Mouse (Mus musculus) intestine, embryonic 14.5 days (tissue): ENCODE data around the gene Blnk. TPM values are rescaled to one million over a fixed set of nuclear protein-coding genes. Genes with fewer than 3 reads are reported as not detected.

Source experiments
- ATAC-seq: fragments of 200-750 bp; cut with Nextera tagmentation; replicated peaks from 2 replicates; pipeline ENCODE4 v1.8.0; 2017; ENCODE audit warnings: low read depth, moderate number of reproducible peaks, moderate TSS enrichment, moderate library complexity; ENCODE audit not compliant: low FRiP score, low TSS enrichment
- DNase-seq: peaks from one replicate; pipeline ENCODE4 v3.0.0-alpha.2; 2018; ENCODE audit warnings: low spot score
- H3K27ac ChIP-seq: fragments of 300-500 bp; sonication (generic); 2 replicates; pipeline ENCODE4 v1.5.1; 2014; ENCODE audit warnings: low read depth, mild to moderate bottlenecking, control low read depth
- H3K27me3 ChIP-seq: fragments of 300-500 bp; sonication (generic); replicated peaks from 2 replicates; pipeline ENCODE4 v1.6.1; 2014; ENCODE audit warnings: low read length, control low read depth; ENCODE audit not compliant: control insufficient read depth, insufficient read depth
- H3K36me3 ChIP-seq: fragments of 300-500 bp; sonication (generic); 2 replicates; pipeline ENCODE4 v1.6.1; 2014; ENCODE audit warnings: low read length, control low read depth; ENCODE audit not compliant: control insufficient read depth, insufficient read depth
- H3K4me1 ChIP-seq: fragments of 300-500 bp; sonication (generic); replicated peaks from 2 replicates; pipeline ENCODE4 v1.6.1; 2014; ENCODE audit warnings: low read length, control low read depth, mixed read lengths; ENCODE audit not compliant: control insufficient read depth, insufficient read depth
- H3K4me2 ChIP-seq: fragments of 300-500 bp; sonication (generic); 2 replicates; pipeline ENCODE4 v1.6.1; 2014; ENCODE audit warnings: low read length
- H3K4me3 ChIP-seq: fragments of 300-500 bp; sonication (generic); 2 replicates; pipeline ENCODE4 v1.5.1; 2014; ENCODE audit warnings: low read depth, low read length, control low read depth, mixed read lengths
- H3K9ac ChIP-seq: fragments of 300-500 bp; sonication (generic); 2 replicates; pipeline ENCODE4 v1.6.1; 2014; ENCODE audit warnings: mild to moderate bottlenecking, low read length
- H3K9me3 ChIP-seq: fragments of 300-500 bp; sonication (generic); 2 replicates; pipeline ENCODE4 v1.6.1; 2016; ENCODE audit warnings: low read length, control low read depth; ENCODE audit not compliant: control insufficient read depth
- WGBS: fragments of 180-500 bp; shearing (Covaris S2); extraction: QIAGEN DNeasy Blood & Tissue Kit; methylation state at CpG from one replicate; pipeline ENCODE4 v1.1.7; 2014; 5-methylcytosine and 5-hydroxymethylcytosine counted together
- polyA plus RNA-seq: library from polyadenylated mRNA; unstranded; fragments of >200 nt; fragmentation: Nextera tagmentation; extraction: Ambion mirVana; gene quantifications from 2 replicates; pipeline ENCODE4 v1.2.1, GENCODE M21; 2014

The Blnk gene
- polyA plus RNA-seq = 17.8 and 21.5 TPM in 2 replicates

DNA sequence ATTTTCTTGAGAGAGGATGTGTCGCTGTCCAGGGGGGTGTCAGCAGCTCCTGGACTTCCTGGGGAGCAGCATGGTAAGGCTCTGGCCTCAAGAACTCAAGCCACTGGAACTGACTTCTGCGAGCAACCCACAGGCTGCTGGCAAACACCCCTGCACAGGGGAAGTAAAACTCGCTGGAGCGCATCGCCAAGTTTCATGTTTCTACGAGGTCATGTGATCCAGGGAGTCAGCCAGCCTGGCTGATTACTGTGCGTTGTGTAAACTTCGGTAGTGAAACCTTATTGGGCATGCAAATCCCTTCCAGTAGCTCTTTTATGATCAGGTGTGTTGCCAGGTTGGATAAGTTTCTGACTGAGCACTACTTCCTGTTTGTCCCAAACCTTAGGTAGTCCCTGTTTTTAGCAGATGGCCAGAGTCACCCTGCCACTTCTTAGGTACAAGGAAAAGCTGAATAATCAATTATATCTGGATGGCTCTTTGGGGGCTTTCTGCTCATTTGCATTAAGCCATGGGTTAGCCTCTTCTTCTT lies at the start of gene Blnk:
Blnk (minus strand) TSS at position 479 of the 529 bp plus-strand sequence.
- Histone ChIP-seq H3K9ac (no peak within 1 kb of the TSS), H3K27me3 (no peaks in the 10 kb centered on the region), H3K9me3 (no peaks in the 10 kb centered on the region), H3K36me3 (no peaks in the 10 kb centered on the region), H3K4me3 (0 out of 2 replicates have a peak within 1 kb of the TSS, but pooled peaks have one; percentile 10), H3K27ac (peak within 1 kb of the TSS; percentile 73), H3K4me2 (peak within 1 kb of the TSS; percentile 36), H3K4me1 (0 out of 2 replicates have a peak, but pooled peaks cover 5% of the 10 kb centered on the region)
- DNase-seq (peak; percentile 63), ATAC-seq (peak; percentile 75)
- 34% methylated on average over 8 of the region's 8 CpGs for WGBS

DNA sequence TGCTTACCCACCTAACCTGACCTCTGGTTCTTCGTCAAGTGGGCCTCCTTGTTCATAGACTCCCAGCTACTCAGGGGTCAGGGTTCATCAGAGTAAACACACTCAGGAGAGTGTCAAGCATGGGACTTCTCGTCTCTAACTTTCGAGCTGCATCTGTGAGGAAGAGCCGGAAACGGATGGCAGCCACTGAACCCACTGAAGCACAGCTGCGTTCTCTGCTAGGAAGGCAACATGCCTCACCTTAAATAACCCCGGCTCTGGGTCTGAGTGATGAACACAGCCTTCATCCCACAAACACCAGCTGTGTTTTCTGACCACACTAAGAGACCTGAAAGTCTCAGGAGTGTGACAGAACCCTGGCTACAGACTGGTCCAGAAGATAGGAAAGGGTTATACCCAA lies 44.8 kb upstream of the Blnk start:
- Histone ChIP-seq H3K36me3 (no peaks in the 10 kb centered on the region), H3K27ac (no peak overlapping the region), H3K9me3 (no peaks in the 10 kb centered on the region), H3K4me1 (no peaks in the 10 kb centered on the region), H3K4me3 (no peak overlapping the region), H3K27me3 (no peaks in the 10 kb centered on the region; the same call in 1 of the 2 replicates), H3K4me2 (no peak overlapping the region), H3K9ac (no peak overlapping the region)
- 66% methylated on average over 7 of the region's 7 CpGs for WGBS
- DNase-seq = no peak
- no peak for ATAC-seq

DNA sequence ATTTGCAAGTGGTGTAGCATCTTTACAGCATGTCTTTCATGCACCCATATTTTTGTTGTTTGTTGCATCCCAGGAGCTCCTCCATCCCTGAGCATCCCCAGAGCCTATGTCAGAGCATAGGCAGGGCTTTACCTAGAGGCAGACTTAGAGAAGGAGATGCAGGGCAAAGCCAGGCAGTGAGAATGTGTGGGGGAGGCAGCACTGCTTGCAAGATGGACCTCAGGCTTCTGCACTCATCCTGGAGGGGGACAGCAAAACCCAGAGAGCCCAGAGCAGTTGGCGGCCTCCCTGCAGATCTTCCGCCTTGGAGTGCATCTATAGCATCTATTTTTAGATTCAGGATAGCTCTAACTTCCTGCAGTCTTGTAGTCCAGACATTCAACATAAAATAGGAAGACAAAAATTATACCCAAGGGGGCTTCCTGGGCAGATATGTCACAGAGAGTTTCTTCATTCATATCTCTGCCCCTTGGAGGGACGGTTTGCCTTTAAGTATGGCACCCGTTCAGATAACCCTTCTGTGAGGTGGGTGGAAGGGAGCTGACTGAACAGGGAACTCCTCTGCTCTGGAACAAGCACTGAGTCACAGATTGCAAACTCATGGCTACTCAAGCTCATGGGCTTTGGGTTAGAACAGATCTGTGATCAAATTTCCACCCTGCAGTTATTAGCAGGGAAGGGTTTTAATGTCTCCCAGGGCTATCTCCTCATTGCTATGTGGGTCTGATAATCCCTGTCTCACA lies 41.6 kb upstream of the Blnk start:
- H3K27ac ChIP-seq = no peak overlapping the region
- no peaks in the 10 kb centered on the region for H3K36me3 ChIP-seq
- no peak for ATAC-seq
- 63% methylated on average over 4 of the region's 4 CpGs for WGBS
- H3K4me1 ChIP-seq = no peaks in the 10 kb centered on the region
- no peak overlapping the region for H3K9ac ChIP-seq
- no peak overlapping the region for H3K4me2 ChIP-seq
- no peak overlapping the region for H3K4me3 ChIP-seq
- DNase-seq = no peak
- H3K27me3 ChIP-seq = no peaks in the 10 kb centered on the region; the same call in 1 of the 2 replicates
- H3K9me3 ChIP-seq = no peaks in the 10 kb centered on the region

DNA sequence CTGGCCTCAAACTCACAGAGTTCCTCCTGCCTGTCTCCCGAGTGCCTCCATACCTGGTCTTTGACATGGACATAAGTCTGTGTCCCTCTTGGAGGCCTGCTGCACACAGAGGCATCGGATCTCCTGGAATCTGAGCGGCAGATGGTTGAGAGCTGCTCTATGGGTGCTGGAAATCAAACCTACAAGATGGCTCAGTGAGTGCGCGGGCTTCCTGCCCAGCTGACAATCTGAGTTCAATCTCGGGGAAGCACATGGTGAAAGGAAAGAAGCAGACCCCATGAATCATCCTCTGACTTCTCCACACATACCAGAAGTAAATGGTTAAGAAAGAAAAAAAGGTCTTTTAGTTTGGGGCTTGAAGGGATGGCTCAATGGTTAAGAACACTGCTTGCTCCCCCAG lies 37.5 kb upstream of the Blnk start:
- Histone ChIP-seq H3K4me1 (no peaks in the 10 kb centered on the region), H3K27me3 (no peaks in the 10 kb centered on the region; the same call in 1 of the 2 replicates), H3K27ac (no peak overlapping the region), H3K36me3 (no peaks in the 10 kb centered on the region), H3K9me3 (no peaks in the 10 kb centered on the region), H3K9ac (no peak overlapping the region), H3K4me3 (no peak overlapping the region), H3K4me2 (no peak overlapping the region)
- ATAC-seq (no peak), DNase-seq (no peak)
- WGBS = 77% methylated on average over 6 of the region's 6 CpGs

DNA sequence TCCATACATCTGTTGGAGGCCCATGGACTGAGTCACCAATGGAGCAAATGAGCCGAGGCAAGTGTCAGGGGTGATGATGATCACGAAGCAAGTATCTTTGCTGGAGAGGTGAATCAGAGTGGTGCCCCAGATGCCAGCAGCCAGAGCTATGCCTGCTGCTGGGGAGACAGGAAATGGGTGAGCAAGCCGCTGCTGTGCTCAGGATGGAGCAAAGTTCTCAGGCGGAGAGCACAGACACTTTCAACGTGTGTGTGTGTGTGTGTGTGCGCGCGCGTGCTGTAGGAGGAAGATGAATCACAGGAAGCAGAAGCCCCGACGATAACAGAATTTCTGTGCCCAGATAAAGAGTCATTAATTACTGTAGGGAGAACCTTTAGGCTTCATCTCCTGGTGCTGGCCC lies 36.7 kb upstream of the Blnk start:
- Histone ChIP-seq H3K4me3 (no peak overlapping the region), H3K4me2 (no peak overlapping the region), H3K9me3 (no peaks in the 10 kb centered on the region), H3K9ac (no peak overlapping the region), H3K27ac (no peak overlapping the region), H3K4me1 (no peaks in the 10 kb centered on the region), H3K27me3 (no peaks in the 10 kb centered on the region), H3K36me3 (no peaks in the 10 kb centered on the region)
- ATAC-seq (no peak), DNase-seq (no peak)
- 56% methylated on average over 11 of the region's 11 CpGs for WGBS

DNA sequence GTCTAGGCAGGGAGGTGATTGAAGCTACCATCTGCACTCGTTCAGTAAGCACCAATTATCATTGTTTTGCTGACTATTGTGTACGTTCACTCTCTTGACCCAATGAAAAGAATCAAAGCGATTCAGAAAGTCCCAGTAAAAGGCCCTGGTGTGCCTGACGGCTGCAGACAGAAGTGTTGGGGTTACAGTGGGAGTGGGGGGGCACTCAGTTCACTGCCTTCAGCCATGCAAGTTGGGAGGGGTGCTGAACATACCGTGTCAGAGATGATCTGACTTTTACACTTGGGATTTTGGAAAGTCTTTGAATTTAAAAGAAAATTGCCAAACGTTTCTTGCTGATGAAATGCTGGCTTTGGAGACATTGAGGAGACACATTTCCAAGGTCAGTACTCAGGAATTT lies 35.8 kb upstream of the Blnk start:
- Histone ChIP-seq H3K27ac (no peak overlapping the region), H3K9ac (no peak overlapping the region), H3K27me3 (no peaks in the 10 kb centered on the region), H3K4me2 (no peak overlapping the region), H3K4me1 (no peaks in the 10 kb centered on the region), H3K9me3 (no peaks in the 10 kb centered on the region), H3K4me3 (no peak overlapping the region), H3K36me3 (no peaks in the 10 kb centered on the region)
- DNase-seq (no peak), ATAC-seq (no peak)
- 73% methylated on average over 6 of the region's 6 CpGs for WGBS

DNA sequence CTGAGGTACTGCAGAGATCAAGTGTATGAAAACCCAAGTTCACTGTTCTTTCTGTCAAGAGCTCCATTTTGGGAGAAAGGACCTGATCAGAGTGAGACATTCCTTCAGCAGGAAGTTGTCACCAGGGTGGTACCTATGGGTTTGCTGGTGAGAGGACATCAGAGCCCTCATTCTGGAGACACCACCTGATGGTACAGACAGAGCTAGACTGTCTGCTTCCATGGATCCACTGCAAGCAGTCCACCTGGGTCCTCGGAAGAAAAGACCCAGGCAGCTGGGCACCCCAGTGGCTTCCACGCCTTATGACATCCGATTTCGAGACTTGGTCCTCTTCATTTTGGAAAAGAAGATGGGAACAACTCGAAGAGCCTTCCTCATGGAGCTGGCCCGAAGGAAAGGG lies 34.9 kb upstream of the Blnk start, which contains the start of gene Dntt:
Dntt (plus strand) TSS at position 57 of the 400 bp plus-strand sequence.
- 84% methylated on average over 6 of the region's 6 CpGs for WGBS
- Histone ChIP-seq H3K27me3 (no peaks in the 10 kb centered on the region), H3K9ac (no peak within 1 kb of the TSS), H3K4me2 (no peak within 1 kb of the TSS), H3K4me3 (no peak within 1 kb of the TSS), H3K9me3 (no peaks in the 10 kb centered on the region), H3K4me1 (no peaks in the 10 kb centered on the region), H3K27ac (no peak within 1 kb of the TSS), H3K36me3 (no peaks in the 10 kb centered on the region)
- no peak for ATAC-seq
- no peak for DNase-seq

DNA sequence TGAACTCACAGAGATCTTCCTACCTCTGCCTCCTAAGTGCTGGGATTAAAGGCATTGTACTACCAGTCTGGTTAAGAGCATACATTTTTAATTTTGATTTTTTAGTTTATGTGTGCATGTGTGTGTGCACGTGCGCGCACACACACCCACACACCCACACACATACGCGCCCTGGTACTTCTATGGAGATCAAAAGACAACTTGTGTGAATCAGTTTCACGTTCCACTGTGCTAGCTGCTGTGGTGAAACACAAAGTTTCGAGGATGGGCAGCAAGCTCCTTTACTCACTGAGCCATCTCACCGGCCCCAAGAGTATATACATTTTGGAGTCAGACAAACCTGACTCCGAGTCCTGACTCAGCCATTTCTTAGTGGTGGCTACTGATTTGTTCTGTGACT lies 33.3 kb upstream of the Blnk start:
- H3K4me1 ChIP-seq = no peaks in the 10 kb centered on the region
- 94% methylated on average over 9 of the region's 9 CpGs for WGBS
- no peak overlapping the region for H3K4me3 ChIP-seq
- DNase-seq = no peak
- no peak overlapping the region for H3K9ac ChIP-seq
- no peaks in the 10 kb centered on the region for H3K36me3 ChIP-seq
- no peak overlapping the region for H3K27ac ChIP-seq
- no peak for ATAC-seq
- H3K9me3 ChIP-seq = no peaks in the 10 kb centered on the region
- no peaks in the 10 kb centered on the region for H3K27me3 ChIP-seq
- H3K4me2 ChIP-seq = no peak overlapping the region

DNA sequence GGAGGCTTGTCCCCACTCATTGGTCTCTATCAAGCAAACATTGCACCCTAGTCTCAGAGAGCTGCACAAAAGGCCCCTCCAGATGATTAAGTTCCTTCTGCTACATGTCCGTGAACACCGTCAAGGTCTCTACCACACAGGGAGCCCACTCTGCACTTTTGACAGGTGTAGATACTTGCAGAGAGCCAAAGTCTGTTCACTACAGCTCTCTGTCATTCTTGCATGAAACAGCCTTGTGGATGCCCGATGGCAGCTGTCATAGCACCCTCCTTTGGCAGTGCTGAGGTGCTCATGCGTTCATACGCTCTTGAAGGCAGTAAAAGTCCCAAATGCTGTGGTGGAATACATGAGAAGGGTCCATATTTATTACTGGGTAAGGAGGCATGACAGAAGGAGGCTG lies 32.7 kb upstream of the Blnk start:
- 88% methylated on average over 5 of the region's 5 CpGs for WGBS
- H3K4me1 ChIP-seq = no peaks in the 10 kb centered on the region
- no peak overlapping the region for H3K4me3 ChIP-seq
- no peak overlapping the region for H3K27ac ChIP-seq
- DNase-seq (no peak), ATAC-seq (no peak)
- H3K9ac ChIP-seq = no peak overlapping the region
- H3K4me2 ChIP-seq = no peak overlapping the region
- no peaks in the 10 kb centered on the region for H3K36me3 ChIP-seq
- no peaks in the 10 kb centered on the region for H3K9me3 ChIP-seq
- H3K27me3 ChIP-seq = no peaks in the 10 kb centered on the region
